ENCODE assay signal across 18 mouse cellular contexts in the genomic region with DNA sequence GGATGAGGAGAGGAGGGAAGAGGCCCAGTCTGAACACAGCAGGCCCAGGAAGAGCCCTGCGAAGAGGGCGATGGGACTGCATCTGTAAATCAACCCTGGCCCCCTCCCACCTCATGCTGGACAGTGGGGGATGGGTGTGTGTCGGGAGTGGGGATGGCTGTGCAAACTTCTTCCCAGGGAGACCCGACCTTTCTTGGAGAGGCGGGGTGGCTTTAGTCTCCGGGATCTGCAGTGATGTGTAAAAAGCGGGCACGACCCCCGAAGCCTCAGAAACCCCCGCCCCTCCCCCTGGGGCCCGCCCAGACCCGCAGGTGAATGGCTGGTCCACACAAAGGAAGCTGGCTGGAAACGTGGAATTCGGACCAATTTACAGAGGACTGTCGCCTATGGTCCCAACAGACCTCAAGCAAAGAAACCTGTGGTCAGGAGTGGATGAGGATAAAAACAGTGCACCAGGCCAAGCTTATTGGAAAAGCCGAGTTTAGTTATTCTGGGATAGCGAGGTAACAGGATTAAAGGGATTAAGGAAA. TPM values are rescaled to one million over a fixed set of nuclear protein-coding genes. Genes with fewer than 3 reads are reported as not detected.
DNase-seq lines count a peak whose midpoint lies in the region; ATAC-seq lines count a peak whose summit lies in the region.
"Had no signal": no experiment of that assay in that cellular context is flagged by ENCODE, and none has a peak within 500 bp of the region (broad histone marks: within the 10 kb centered on the region; RNA-seq: fewer than 3 reads in every experiment).

No protein-coding gene starts in this region.

- DNase-seq in embryo, embryonic 11 days = peak; percentile 42
- no peak for DNase-seq in lung, postnatal 25 days (ENCODE audit: low spot score)
- no peak for DNase-seq in layer of hippocampus, postnatal 14 days (ENCODE audit: low spot score in 2 of 2)
- DNase-seq in gastrocnemius, postnatal 36 days = no peak
- DNase-seq: cerebellum, adult 11-12 months; gastrocnemius, postnatal 14 days; heart, postnatal 4 days; kidney, adult 8-10 months; liver, embryonic 13.5 days; lung, postnatal 10 days; right cerebral cortex, postnatal 25 days; thymus, adult 2 months had no signal

- peak overlapping the region; percentile 79; the same call in 1 of the 2 replicates for H3K9ac ChIP-seq in forebrain, embryonic 12.5 days
- no peak overlapping the region for H3K9ac ChIP-seq in hindbrain, embryonic 15.5 days
- H3K9ac ChIP-seq in midbrain, embryonic 15.5 days = no peak overlapping the region
- H3K9ac ChIP-seq: liver, embryonic 13.5 days had no signal

- no peaks in the 10 kb centered on the region for H3K36me3 ChIP-seq in forebrain, embryonic 12.5 days (replicated peaks)
- no peaks in the 10 kb centered on the region for H3K36me3 ChIP-seq in hindbrain, embryonic 15.5 days
- no peaks in the 10 kb centered on the region for H3K36me3 ChIP-seq in midbrain, embryonic 15.5 days (replicated peaks)
- H3K36me3 ChIP-seq: heart, embryonic 10.5 days; liver, embryonic 13.5 days had no signal

- H3K27me3 ChIP-seq in forebrain, embryonic 12.5 days = no peaks in the 10 kb centered on the region; the same call in 1 of the 2 replicates
- H3K27me3 ChIP-seq in hindbrain, embryonic 15.5 days = 0 out of 2 replicates have a peak, but pooled peaks cover 7% of the 10 kb centered on the region
- H3K27me3 ChIP-seq in midbrain, embryonic 15.5 days (replicated peaks) = 0 out of 2 replicates have a peak, but pooled peaks cover 4% of the 10 kb centered on the region

- WGBS in forebrain, embryonic 12.5 days = 20% methylated on average over 15 of the region's 17 CpGs
- WGBS in hindbrain, embryonic 15.5 days = 15% methylated on average over 17 of the region's 17 CpGs
- WGBS in midbrain, embryonic 15.5 days = 18% methylated on average over 17 of the region's 17 CpGs

- no peak for ATAC-seq in forebrain, embryonic 12.5 days (ENCODE audit: low FRiP score)
- no peak for ATAC-seq in hindbrain, embryonic 15.5 days (ENCODE audit: low FRiP score, low read depth)
- ATAC-seq in midbrain, embryonic 15.5 days (replicated peaks) = no peak
- no peak for ATAC-seq in monocyte, adult 5-6 weeks (replicated peaks; ENCODE audit: insufficient number of reproducible peaks, low FRiP score, low TSS enrichment, poor library complexity, severe bottlenecking)
- ATAC-seq: CD4-positive, CD25-positive, alpha-beta regulatory T cell, adult 4 months had no signal

- peaks cover 8% of the 10 kb centered on the region for H3K4me1 ChIP-seq in forebrain, embryonic 12.5 days
- H3K4me1 ChIP-seq in hindbrain, embryonic 15.5 days (replicated peaks) = peaks cover 17% of the 10 kb centered on the region
- peaks cover 19% of the 10 kb centered on the region; the same call in 1 of the 2 replicates for H3K4me1 ChIP-seq in midbrain, embryonic 15.5 days
- H3K4me1 ChIP-seq: heart, embryonic 10.5 days; liver, embryonic 13.5 days had no signal

- H3K27ac ChIP-seq in forebrain, embryonic 12.5 days = no peak overlapping the region
- H3K27ac ChIP-seq in hindbrain, embryonic 15.5 days (replicated peaks) = no peak overlapping the region
- no peak overlapping the region for H3K27ac ChIP-seq in midbrain, embryonic 15.5 days
- H3K27ac ChIP-seq: heart, embryonic 10.5 days; liver, embryonic 13.5 days had no signal

- H3K9me3 ChIP-seq in forebrain, embryonic 12.5 days = no peaks in the 10 kb centered on the region
- no peaks in the 10 kb centered on the region for H3K9me3 ChIP-seq in hindbrain, embryonic 15.5 days
- no peaks in the 10 kb centered on the region for H3K9me3 ChIP-seq in midbrain, embryonic 15.5 days
- H3K9me3 ChIP-seq: liver, embryonic 13.5 days had no signal

- H3K4me2 ChIP-seq in forebrain, embryonic 12.5 days = peak overlapping the region; percentile 60
- peak overlapping the region; percentile 73 for H3K4me2 ChIP-seq in hindbrain, embryonic 15.5 days
- peak overlapping the region; percentile 72; the same call in 1 of the 2 replicates for H3K4me2 ChIP-seq in midbrain, embryonic 15.5 days
- H3K4me2 ChIP-seq: liver, embryonic 13.5 days had no signal

- intact Hi-C loops in gastrocnemius, postnatal 36 days (cut with DNase I) = no loop called here

- peak overlapping the region; percentile 63 for H3K4me3 ChIP-seq in forebrain, embryonic 12.5 days (replicated peaks)
- H3K4me3 ChIP-seq in hindbrain, embryonic 15.5 days = 0 out of 2 replicates have a peak overlapping the region, but pooled peaks have one; percentile 52
- peak overlapping the region; percentile 56; the same call in 1 of the 2 replicates for H3K4me3 ChIP-seq in midbrain, embryonic 15.5 days
- H3K4me3 ChIP-seq: liver, embryonic 13.5 days had no signal

RNA-seq across cellular contexts. Expression of a gene that starts 3.2 kb away (rescaled TPM):
- polyA plus RNA-seq in forebrain, embryonic 12.5 days (2016; fragmentation: Nextera tagmentation; extraction: Ambion mirVana) = 8.1 and 9.3 TPM in 2 replicates
- polyA plus RNA-seq in hindbrain, embryonic 15.5 days (2015; fragmentation: Nextera tagmentation; extraction: Ambion mirVana) = 1.9 and 2.5 TPM in 2 replicates
- polyA plus RNA-seq in midbrain, embryonic 15.5 days (2015; fragmentation: Nextera tagmentation; extraction: Ambion mirVana) = 1.9 TPM in 2 replicates
- total RNA-seq in monocyte, adult 5-6 weeks (2017) = not detected in 3 replicates
- total RNA-seq in layer of hippocampus, postnatal 14 days (2021) = 1 to 10 TPM; 3.4 to 5.4 TPM
- total RNA-seq in gastrocnemius, postnatal 36 days (2021) = not detected
- total RNA-seq: gastrocnemius, postnatal 14 days; heart, postnatal 4 days had no signal
- polyA plus RNA-seq: CD4-positive, CD25-positive, alpha-beta regulatory T cell, adult 4 months; liver, embryonic 13.5 days had no signal
